Mouse (Mus musculus): ENCODE data around the gene Kcnc3.

- TF ChIP-seq POLR2A (IDR thresholded peaks at IDR 0.05; ENCODE audit: extremely low read depth, insufficient read depth, low read length) = no peak
- no peak for TF ChIP-seq CTCF (IDR thresholded peaks at IDR 0.05; ENCODE audit: extremely low read depth, insufficient read depth, low read length)
Observed at GRCm38 (mm10) chr7:44564486-44564885, 26.0 kb upstream of the Kcnc3 start.
